Mouse (Mus musculus) olfactory bulb, adult 2 months (tissue): ENCODE results near the gene Fanca.

Experiments
- CTCF ChIP-seq: fragments of 200-500 bp; IDR thresholded peaks from 2 replicates; pipeline ENCODE4 v1.5.1; 2012; ENCODE audit warnings: low read depth, mild to moderate bottlenecking, low read length, moderate library complexity; ENCODE audit not compliant: insufficient read depth
- POLR2A ChIP-seq: fragments of 200-500 bp; IDR thresholded peaks from 2 replicates; pipeline ENCODE4 v1.6.1; 2012; ENCODE audit warnings: mild to moderate bottlenecking, low read depth, low read length, moderate library complexity; ENCODE audit not compliant: insufficient read depth

GRCm38 (mm10) chr8:123267926-123268656, 50.3 kb downstream of the Fanca start:
- TF ChIP-seq CTCF: no peak
- no peak for TF ChIP-seq POLR2A
